Mouse (Mus musculus): ENCODE measurements around the gene Limch1.

Gene Limch1

GRCm38 (mm10) chr5:66941710-66942450 is 196.3 kb downstream of the Limch1 start:
- DNase-seq = no peak

DNA sequence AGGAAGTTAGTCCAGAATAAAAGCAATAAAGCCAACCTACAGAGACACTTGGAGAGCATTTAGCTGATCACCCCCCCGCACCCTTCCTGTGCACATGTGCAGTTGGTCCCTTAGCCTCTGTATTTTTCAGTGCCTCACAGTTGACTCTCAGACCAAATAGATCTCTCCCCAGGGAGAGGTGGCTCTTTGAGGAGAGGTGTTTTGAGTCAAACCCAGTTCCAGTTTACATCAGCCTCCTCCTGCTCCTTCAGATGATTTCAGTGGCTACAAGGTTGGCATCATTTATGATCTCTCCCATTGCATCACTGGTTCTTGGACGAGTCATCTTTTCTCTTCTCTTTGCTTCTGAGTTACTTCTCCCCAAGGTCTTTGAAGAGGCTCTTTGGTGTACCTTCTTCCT is 197.3 kb downstream of the Limch1 start:
- DNase-seq = no peak

DNA sequence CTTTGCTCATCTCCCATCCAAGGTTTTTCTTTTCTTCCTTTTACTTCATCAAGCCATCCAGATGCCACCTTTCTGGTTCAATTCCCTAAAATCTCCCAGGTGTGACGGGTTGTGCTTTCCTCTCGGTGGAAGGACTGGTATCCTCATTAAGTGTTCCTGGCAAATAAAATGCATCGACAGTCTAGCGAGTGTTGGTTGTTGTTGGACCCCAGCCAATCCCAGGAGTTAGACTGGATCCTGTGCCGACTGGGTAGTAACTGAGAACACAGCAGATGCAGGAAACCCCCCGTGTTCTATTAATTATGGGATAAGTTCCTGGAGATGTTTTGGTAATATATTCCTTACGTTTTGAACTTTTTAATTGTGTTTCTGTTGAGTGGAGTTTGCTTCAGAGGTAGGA is 197.9 kb downstream of the Limch1 start:
- peak; percentile 68 for DNase-seq

DNA sequence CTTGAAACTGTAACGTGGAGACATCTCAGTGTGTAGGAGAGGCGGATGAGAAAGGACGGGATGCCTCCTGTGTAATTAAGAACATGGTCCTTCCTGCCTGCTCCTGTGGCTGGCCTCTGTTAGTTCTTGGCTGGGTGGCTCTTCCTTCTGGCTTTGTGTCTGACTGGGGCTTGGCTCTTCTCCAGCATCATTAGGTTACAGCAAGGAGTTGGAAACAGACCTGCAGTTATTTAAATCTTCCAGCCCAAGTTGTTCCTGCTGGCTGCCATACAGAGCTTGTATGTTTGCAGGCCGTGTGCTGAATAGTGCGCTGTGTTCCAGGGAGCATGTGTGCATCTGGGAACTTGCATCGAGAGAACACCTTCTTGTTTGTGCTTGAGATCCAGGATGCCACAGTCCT is 202.3 kb downstream of the Limch1 start:
- DNase-seq = peak; percentile 68

GRCm38 (mm10) chr5:66949098-66949692 is 203.6 kb downstream of the Limch1 start:
- no peak for DNase-seq

GRCm38 (mm10) chr5:66953375-66953774 is 207.7 kb downstream of the Limch1 start:
- DNase-seq = peak; percentile 46

GRCm38 (mm10) chr5:66953971-66954644 is 208.5 kb downstream of the Limch1 start:
- no peak for DNase-seq

- no peak for DNase-seq
Observed at GRCm38 (mm10) chr5:66955245-66955644, 209.6 kb downstream of the Limch1 start.

GRCm38 (mm10) chr5:66957656-66958055 is 212.0 kb downstream of the Limch1 start:
- no peak for DNase-seq

DNA sequence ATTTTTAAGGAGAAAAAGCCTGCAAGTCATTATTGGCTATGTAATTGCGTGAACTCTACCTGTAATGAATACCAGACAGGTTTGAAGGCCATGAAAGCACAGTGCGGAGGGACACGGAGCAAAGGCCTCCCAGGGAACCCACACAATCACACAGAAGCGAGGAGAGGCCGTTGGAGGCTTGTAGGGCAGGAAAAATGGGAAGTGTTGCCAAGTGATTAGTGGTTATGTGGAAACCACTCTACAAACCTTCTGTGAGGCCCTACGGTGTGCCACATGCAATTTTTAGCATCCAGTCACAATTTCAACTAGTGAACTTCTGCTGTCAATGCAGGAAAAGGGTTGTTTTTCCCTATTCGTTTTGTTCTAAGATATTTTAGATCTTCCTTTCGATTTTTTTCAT is 212.5 kb downstream of the Limch1 start:
- DNase-seq = no peak

GRCm38 (mm10) chr5:66959968-66960367 is 214.3 kb downstream of the Limch1 start:
- no peak for DNase-seq

GRCm38 (mm10) chr5:66965442-66965841 is 219.8 kb downstream of the Limch1 start:
- no peak for DNase-seq

- DNase-seq = no peak
Observed at GRCm38 (mm10) chr5:66967147-66967546, 221.5 kb downstream of the Limch1 start.

DNA sequence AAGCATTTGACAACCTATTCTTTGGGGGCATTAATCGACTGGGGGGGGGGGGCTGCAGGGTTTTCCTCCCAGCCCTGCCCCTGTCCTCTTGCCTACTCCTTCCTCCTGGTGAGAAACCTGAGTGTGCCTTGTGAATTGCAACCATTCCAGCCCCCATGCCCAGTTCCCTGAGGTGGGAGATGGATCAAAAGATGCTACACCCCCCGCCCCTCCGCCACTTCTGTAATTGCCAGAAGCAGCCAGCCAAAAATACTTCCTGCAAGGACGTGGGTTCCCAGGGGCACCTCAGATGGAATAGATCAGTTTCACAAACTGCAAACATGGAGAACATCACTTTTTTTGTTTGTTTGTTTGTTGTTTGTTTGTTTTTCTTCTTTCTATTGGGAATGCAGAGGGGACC is 222.0 kb downstream of the Limch1 start:
- no peak for DNase-seq

- peak; percentile 62 for DNase-seq
Observed at GRCm38 (mm10) chr5:66968059-66968833, 222.6 kb downstream of the Limch1 start.

GRCm38 (mm10) chr5:66968925-66969711 is 223.5 kb downstream of the Limch1 start:
- DNase-seq = no peak

DNA sequence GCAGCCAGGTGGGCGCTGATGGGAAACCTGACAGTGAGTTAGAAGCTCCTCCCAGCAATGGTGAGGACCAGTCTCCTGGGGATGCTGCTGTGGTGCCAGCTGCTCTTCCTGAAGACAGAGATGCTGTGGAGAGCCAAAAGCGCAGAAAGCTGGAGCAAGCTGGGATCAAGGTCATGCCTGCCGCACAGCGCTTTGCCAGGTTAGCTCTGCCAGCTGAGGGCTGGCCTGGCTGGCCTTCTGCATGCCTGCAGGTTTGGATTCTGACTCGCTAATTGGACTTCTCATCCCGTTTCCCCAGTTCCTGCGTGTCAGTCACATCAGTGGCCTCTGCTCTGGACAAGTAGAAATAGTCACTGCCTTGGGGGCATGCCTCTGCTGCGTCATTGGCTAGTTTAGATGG is 230.0 kb downstream of the Limch1 start:
- DNase-seq = no peak

- no peak for DNase-seq
Observed at GRCm38 (mm10) chr5:66979332-66980218, 233.9 kb downstream of the Limch1 start.

DNA sequence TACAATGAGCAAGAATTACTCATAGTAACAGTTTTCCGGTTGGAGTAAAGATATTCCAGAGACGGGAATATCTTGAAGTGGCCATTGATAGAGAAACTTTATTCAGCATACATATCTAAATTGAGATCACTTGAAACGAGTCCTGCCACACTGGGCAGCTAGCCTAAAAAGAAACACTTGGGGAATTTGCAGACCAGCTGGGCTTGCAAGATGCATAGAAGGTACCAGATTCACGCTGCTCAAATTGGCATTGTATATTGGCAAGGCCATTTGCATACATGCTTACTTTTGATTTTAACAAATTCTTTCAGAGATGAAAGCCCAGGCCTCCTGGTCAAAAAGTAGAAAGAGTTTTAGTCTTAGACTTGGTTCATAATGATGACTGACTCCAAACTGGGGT is 235.2 kb downstream of the Limch1 start:
- no peak for DNase-seq

DNA sequence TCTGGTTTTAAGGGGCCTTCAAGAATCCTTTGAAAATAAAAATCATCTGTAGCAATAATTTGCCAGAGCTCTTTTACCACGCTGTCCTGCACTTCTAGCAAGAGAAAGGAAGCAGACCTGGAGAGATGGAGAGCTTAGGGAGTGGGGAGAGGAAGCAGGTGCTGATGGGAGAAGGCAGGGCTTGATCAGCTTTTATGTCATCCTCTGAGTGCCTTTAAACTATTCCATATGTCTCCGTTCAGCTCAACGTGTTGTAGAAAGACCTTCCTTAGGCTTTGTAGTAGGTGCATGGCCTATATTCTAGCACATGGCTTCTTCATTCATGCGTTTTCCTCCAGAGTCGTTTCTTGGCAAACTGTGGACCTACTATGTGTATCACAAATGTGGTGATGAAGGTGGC is 237.5 kb downstream of the Limch1 start:
- DNase-seq = no peak

GRCm38 (mm10) chr5:66988926-66989325 is 243.3 kb downstream of the Limch1 start:
- DNase-seq = peak; percentile 56

Measured in kidney, postnatal 10 days (tissue).